Mouse (Mus musculus) liver, adult (tissue): Measurements from ENCODE around the gene Zfp869.
"Not testable (repeated sequence)": the region's sequence is repeated elsewhere in the genome, so short reads cannot be mapped to it uniquely, and the experiment has no call there.

Source experiments
- GATA4 ChIP-seq: IDR thresholded peaks from 2 replicates; pipeline ENCODE4 v1.6.1; 2014; ENCODE audit warnings: mild to moderate bottlenecking, low read length; ENCODE audit not compliant: insufficient replicate concordance

Zfp869 gene

DNA sequence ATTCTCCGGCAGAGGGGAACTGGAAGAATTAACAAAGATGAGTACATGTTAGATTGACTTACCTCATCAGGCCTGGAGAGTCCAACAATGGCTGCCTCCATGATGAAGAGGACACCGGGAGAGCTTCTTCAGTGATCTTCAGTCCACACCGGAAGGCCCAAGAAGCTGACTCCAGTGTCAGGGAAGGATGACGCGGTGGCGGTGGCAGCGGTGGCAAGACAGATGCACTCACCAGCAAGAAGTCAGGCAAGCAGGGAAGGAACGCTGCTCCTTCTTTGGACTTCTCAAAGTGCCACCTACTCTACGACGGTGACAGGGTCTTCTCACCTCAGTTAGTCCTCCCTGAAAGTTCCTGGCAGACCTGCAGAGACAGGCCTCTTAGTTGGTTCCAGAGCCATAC is at the start of gene Zfp869:
Zfp869 (minus strand) TSS at position 101 of the 400 bp plus-strand sequence.
- TF ChIP-seq GATA4 = not testable (repeated sequence)

DNA sequence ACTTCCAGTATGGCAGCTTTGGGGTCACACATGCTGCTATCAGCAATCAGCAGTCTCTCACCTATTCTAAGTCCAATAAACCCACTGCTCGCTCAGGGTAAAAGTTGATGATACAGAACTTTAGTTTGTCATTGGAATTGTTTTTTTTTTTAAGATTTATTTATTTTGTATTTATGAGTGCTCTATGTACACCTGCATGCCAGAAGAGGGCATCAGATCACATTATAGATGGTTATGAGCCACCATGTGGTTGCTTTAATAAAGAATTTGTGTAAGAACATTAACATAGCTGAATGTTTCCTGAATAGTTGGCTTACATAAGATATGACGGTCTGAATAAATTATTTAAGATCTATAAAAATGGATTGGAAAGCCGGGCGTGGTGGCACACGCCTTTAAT is 47.8 kb upstream of the Zfp869 start:
- TF ChIP-seq GATA4 = no peak

DNA sequence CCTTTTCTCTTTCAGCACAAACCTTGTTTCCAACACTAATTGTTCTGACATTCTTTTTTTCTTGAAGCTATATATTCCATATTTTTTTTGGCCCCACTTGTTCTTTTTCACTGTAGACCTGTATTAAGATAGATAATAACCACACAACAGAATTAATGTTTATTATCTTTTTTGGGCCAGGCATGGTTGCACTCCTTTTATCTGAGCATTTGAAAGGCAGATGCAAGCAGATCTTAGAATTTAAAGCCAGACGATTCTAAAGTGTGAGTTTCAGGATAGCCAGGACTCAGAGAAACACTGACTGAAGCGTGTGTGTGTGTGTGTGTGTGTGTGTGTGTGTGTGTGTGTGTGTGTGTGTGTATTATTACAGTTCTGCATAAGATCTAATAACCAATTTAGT is 41.9 kb upstream of the Zfp869 start:
- TF ChIP-seq GATA4 = no peak

DNA sequence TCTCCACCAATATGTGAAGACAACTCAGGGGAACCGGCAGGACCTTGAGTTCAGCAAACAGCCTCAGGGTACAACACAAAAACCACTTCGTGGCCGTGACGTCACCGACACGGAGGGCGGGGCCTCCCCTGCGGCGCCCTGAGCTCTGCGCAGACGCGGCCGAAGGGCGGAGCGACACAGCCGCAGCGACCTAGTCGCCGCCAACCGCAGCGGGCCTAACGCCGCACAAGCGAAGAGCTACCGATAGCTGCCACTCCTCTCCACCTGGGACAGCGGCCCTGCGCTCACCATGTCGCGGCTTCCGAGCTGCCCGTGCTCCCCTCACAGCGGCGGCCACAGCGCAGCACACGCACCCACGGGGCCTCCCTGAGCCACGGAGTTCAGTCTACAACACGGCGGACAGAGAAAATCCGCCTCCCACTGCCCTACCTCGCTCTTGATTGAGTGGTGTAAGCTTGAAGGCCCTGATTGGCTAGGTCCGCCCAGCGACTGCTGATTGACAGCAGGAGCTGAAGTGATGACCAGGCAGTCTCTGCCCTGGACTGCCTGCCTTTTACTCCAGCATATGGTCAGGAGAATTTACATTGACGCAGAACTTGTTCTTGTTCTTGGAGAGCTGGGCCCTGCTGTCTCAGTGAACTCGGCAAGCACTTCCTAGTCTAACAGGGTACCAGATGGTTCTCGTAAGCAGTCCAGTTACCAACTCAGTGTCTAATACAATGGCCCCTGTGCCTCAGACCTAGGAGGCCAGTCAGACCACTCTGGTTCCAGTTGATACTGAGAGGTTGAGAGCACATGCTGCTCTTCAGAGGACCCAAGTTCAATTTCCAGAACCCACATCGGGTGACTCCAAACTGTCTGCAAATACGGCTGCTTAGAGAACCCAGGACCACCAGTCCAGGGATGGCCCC is 39.3 kb upstream of the Zfp869 start, which contains the start of gene Zfp963:
Zfp963 (minus strand) TSS at position 427 of the 911 bp plus-strand sequence.
- peak; percentile 72; the same call in 1 of the 2 replicates for TF ChIP-seq GATA4

DNA sequence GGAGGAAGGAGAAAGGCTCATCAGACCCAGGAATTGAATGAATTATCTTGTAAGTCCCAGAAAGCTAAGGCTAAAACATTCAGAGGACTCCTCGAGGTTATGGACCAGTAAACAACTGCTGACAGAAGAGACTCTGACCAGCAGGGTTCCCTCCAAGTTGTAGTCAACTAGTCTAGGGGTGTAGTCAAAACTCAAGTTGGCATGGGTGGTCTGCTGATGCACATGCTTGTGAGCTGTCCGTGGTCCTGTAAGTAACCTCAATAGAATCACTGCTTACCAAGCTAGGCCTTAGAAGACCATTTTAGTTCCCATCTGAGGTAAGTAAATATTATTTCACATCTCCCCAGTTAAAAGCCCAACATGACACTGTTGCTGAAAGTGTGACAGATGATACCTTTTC is 30.7 kb upstream of the Zfp869 start:
- TF ChIP-seq GATA4 = no peak

DNA sequence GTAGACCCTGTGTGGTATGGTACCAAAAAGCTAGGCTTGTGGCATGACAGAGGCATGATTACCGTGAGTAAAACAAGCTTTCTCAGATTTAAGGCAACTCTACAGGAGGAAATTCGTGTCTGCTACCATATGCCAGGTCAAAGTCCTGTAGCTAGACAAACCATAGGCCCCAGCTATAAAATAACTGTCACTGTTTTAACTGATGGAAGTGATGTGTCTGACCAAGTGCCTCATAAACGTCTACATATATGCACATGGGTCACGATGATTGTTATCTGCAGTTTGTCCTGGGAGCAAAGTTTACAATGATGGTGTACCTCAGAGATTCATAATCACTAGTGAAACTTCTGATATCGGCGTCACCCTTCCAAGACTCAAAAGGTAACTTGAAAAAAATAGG is 30.2 kb upstream of the Zfp869 start:
- no peak for TF ChIP-seq GATA4

DNA sequence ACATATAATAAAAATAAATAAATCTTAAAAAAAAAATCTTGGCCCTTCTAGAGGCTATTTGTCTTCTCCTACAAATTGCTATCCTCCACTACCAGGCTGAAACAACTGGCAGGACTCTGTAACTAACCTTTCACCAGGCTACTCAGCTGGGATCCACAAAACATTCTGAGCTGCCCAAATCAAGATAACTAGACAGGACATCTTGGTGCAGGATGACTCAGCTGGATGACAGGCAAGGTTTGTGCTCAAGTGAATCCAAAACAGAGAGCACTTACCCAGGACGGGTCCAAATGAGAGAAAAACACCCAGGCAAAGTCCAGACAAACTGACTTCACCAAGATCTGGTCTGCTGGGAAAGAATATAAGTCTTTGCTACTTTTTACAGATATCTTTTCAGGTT is 25.0 kb upstream of the Zfp869 start:
- TF ChIP-seq GATA4 = no peak

DNA sequence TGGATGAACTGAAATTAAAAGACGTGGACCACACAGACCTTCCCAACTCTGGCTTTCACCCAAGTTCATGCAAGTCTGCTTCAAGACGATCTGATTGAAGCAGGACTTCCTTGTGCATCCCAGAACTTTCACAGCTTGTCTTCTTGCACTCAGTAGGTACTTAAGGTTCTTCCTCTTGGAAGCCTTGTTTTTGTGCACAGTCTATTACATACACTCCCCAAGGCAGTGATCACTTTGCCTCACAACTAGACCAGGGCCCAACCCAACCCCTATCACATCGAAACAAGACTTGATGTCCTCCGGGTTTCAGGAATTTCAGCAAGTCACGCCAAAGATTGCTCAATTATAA is 6.7 kb upstream of the Zfp869 start:
- TF ChIP-seq GATA4 = no peak

DNA sequence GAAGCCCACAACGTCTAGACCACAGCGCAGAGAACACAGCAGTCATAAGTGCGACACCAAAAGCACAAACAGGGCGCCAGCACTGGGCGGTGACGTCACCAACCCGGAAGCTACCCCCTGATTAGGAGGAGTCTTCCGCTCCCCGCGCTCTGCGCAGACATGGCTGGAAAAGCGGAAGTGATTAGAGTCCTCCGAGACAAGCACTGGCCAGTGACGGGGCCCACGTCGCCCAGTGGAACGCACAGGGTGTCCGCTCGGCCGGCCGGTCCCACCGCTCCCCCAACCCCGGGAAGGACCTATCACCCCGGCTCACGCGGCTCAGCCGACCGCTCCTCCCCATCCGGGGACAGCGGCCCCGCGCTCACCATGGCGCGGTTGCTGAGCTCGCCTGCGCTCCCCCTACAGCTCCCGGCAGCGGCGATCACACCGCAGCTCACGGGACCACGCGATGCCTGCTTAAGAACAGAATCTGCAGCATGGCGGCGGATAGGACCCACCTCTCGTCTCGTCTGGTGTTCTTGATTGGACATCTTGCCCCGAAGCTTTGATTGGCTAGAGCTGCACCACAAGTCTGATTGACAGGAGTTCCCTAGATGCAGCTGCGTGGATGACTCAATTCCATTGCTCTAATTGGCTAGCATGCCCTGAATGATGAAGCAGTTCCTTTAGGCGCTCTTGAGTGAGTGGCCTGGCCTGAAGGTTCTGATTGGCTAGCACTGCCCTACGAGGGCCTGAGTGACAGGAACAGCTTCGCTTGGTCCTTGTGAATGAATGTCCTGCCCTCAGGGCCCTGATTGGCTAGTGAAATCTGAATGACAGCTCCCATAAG is 6.1 kb upstream of the Zfp869 start:
- TF ChIP-seq GATA4 = peak; percentile 79; the same call in 1 of the 2 replicates

DNA sequence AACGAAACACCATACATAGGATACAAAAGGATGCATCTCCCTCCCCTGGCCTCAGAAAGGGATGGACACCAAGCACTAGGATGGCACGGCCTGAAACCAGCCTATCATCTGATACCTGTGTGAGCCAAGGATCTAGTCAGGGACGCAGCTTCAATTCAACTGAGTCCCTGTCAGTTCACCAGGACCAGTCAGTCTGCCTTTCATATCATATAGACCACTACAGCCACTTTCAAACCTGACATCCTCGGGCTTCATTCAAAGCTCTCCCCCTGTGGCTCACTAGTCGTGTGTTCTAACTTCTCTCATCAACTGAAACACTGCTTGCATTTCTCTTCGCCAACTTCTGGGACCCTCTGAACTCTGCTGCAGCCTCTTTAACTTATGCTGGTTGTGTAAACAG is 4.8 kb upstream of the Zfp869 start:
- no peak for TF ChIP-seq GATA4

DNA sequence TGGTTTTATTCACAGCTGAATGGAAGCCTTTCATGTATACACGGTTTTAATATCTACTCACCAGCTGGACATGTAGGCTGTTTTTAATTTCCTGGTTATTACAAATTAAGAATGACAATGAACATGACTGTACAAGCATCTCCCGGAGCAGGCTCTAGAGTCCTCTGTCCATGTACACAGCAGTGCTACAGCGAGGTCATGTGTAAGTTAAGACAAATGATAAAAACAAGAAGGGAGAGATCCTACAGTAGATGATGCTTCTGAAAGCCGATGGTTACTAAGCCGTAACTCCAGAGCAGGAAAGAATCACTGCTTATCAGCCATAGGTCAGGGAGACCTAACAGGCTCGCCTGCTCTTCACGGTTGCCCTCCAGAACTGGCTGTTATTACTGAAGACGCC is 3.0 kb upstream of the Zfp869 start:
- no peak for TF ChIP-seq GATA4

DNA sequence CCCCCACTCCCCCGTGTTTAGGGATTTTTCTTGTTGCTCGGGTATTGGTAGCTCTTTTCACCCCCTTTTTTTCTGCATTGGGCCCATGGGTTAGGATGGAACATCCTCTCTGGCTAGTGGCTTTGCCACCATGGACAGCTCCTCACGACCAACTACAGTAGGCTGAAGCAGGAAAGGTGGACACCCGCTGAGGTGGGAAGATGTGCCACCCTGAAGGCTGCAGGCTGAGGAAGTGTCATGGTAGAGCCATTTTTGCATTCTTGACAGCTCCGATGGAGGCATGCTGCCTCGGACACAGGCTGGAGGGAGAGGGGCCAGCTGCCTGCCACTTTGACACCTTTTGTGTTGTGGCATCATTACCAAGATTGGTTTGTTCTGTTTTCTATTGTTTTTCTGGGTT is 8.7 kb downstream of the Zfp869 start:
- TF ChIP-seq GATA4 = no peak

DNA sequence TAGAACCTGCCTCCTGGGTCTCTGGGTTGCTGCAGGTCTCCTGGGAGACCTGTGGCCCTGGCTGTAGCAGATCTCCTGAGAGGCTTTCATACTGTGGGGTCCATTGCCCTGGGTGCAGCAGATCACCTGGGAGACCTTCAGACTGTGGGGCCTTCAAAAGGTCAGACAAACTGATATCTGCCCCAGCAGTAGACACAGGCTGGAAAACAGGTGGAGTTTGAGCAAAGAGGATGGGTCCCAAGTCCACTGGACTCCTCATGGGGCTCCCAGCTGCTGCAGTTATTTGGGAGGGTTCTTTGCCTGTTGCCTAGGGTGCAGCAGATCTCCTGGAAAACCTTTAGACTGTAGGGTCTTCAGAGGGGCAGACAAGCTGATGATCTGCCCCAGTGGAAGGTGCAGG is 49.2 kb downstream of the Zfp869 start:
- TF ChIP-seq GATA4 = no peak
